21 mouse cellular contexts compared by ENCODE assay signal in the genomic region with DNA sequence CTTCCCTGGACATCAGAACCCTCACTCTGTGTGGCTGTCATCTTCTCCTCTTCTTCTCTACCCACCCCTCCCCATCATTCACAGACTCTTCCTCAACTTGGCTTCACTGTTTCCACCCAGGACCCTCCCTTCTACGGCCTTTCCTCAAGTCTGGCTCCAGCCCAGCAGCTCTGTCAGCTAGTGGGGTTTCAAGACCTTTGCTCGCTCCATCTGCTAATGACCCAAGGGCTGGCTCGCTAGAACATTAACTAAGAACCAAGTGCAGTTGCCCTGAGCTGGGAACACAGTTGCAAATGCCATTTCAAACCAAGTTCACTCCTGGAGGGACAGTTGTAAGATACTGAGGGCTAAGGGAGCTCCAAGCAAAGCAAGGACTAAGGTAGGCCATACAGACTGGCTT. TPM values are rescaled to one million over a fixed set of nuclear protein-coding genes. Genes with fewer than 3 reads are reported as not detected.
"Had no signal": no experiment of that assay in that cellular context is flagged by ENCODE, and none has a peak within 500 bp of the region (broad histone marks: within the 10 kb centered on the region; RNA-seq: fewer than 3 reads in every experiment).

No protein-coding gene starts in this region.

- DNase-seq: liver, embryonic 13.5 days; lung, adult 2 months; lung, postnatal 14 days; lung, postnatal 4 days; midbrain, embryonic 14.5 days; thymus, adult 2 months; thymus, postnatal 14 days; thymus, postnatal 4 days had no signal

- H3K4me2 ChIP-seq: intestine, embryonic 15.5 days; liver, embryonic 13.5 days; midbrain, embryonic 11.5 days had no signal

- ATAC-seq: intestine, embryonic 15.5 days had no signal

- H3K9me3 ChIP-seq: intestine, embryonic 15.5 days; liver, embryonic 13.5 days had no signal

- H3K4me1 ChIP-seq: intestine, embryonic 15.5 days; liver, embryonic 13.5 days had no signal

- H3K4me3 ChIP-seq: intestine, embryonic 15.5 days; liver, embryonic 13.5 days had no signal

- H3K9ac ChIP-seq: intestine, embryonic 15.5 days; liver, embryonic 13.5 days had no signal

- H3K27ac ChIP-seq: intestine, embryonic 15.5 days; kidney, postnatal 0 days; liver, embryonic 13.5 days had no signal

- H3K27me3 ChIP-seq: intestine, embryonic 15.5 days; liver, embryonic 13.5 days had no signal

- H3K36me3 ChIP-seq: intestine, embryonic 15.5 days; liver, embryonic 13.5 days had no signal

RNA-seq across cellular contexts. Expression of a gene that starts 11.6 kb away (rescaled TPM):
- total RNA-seq: liver, adult 2 months; megakaryocyte progenitor cell, adult 5-6 weeks; megakaryocyte-erythroid progenitor cell, adult 5-6 weeks had no signal
- polyA plus RNA-seq: liver, adult 2 months; liver, embryonic 16.5 days; lung, adult 2 months had no signal

RNA-seq across cellular contexts. Expression of a gene that starts 28.5 kb away (rescaled TPM):
- total RNA-seq: liver, adult 2 months; megakaryocyte progenitor cell, adult 5-6 weeks; megakaryocyte-erythroid progenitor cell, adult 5-6 weeks had no signal
- polyA plus RNA-seq: intestine, embryonic 15.5 days; kidney, postnatal 0 days; limb, embryonic 11.5 days; limb, embryonic 14.5 days; liver, adult 2 months; liver, embryonic 13.5 days; liver, embryonic 16.5 days; lung, adult 2 months; lung, embryonic 16.5 days; small intestine, adult 2 months; spleen, adult 2 months; stomach, embryonic 16.5 days; thymus, adult 2 months had no signal
